Mouse (Mus musculus) cerebellum, adult 18-20 months (tissue): ENCODE measurements around the gene Tnfaip3.
A peak's percentile ranks its signal among the peaks of the same experiment; 100 is the strongest.

ENCODE experiments used
- DNase-seq, 2 experiments: peaks; one replicate each; pipeline ENCODE4 v3.0.0; 2021

The Tnfaip3 gene

DNA sequence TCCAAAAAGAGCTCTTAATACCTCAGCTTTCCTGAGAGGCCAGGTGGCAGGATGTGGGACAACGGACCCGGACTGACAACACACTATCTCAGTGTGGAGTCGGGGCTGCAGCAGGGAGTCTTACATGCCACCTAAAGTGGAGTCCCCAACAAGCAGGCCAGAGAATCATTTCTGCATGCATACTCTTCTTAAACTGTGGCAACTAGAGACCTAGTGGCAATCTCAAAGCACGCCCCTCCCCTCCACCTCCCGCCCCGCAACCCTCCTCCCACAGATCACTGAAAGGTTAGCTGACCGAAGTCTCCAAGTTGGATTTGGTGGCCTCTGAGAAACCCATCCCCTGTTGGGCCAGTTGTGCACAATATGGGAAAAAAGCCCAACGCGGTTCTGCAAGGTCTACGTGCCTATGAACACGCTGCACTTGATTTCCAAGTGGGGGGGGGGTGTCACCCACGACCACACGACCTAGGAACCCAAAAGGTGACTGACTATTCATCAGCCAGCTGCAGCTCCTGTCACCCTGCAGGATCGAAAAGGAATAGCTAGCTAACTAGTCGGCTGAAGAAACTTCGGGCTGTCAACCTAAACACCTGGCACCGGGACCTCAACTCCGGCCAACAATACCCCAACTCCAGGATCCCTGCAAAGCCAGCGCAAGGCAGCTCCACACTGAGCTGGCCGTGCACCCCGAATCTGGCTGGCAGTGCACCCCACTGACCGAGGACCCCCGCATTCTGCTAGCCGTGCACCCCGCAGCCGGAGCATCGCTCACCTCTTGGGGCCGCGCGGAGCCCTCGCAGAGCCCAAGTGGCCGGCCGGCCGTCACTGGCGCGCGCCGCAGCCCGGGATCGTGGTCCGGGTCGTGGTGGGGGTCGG is 838 bp downstream of the Tnfaip3 start:
- DNase-seq = peak; percentile 12 to 32

GRCm38 (mm10) chr10:19013351-19013750 is 2.1 kb downstream of the Tnfaip3 start:
- DNase-seq = no peak

DNA sequence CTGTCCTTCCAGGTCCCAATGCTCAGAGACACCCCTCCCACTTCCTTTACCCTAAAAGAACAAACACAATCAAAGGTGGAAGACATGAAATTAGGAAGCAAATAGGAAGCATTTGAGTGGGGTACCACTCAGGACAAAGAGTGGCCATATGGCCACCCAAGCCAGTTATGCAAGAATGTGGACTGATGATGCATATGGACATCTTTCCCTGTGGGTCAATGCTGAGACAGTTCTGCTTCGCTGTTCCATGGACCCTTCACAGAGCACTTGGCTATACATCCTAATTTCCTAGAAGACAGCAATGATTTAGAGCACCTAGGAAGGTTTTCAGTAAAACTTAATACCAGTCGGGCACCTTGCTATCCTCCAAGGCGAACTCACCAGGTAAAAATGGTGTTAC is 2.8 kb downstream of the Tnfaip3 start:
- DNase-seq = no peak

GRCm38 (mm10) chr10:19011832-19012440 is 3.5 kb downstream of the Tnfaip3 start:
- DNase-seq = no peak

GRCm38 (mm10) chr10:19010414-19010813 is 5.0 kb downstream of the Tnfaip3 start:
- no peak for DNase-seq

DNA sequence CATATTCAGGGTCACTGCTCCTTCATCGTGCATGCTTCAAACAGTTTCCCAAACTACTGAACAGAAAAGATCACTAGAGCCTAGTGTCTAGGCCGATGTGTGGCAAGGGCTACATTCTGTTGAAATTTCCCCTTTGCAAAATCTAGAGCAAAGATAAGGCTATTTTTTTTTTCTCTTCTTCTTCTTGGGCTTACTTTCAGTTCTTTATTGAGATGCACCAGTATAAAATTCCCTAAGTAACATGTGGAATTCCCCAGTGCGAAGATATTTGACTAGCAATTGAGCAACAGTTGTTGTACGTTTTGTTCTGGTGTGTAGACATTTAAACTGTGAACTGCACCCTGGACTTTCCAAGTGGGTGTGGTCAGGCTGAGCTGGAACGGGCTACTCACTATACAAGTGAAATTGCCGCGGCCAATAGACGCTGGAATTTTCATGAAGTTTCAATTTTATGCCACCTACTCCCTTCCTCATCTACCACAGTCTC is 6.2 kb downstream of the Tnfaip3 start:
- DNase-seq = no peak

DNA sequence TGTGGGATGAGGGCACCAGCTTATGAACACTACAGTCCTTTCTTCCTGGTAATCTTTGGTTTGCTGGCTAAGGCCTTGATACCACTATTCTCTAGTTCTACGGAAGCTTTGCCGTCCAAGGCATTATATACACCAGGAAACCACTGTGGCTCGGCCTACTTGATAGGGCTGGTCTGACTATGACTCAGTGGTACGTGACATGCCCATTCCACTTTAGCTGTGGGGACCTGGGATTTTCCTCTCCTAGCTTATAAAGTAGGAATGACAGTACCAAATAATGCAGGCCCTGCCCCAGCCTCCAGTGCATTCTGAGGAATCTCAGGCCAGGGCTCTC is 6.9 kb downstream of the Tnfaip3 start:
- no peak for DNase-seq

- no peak for DNase-seq
Observed at GRCm38 (mm10) chr10:19007897-19008606, 7.4 kb downstream of the Tnfaip3 start.

DNA sequence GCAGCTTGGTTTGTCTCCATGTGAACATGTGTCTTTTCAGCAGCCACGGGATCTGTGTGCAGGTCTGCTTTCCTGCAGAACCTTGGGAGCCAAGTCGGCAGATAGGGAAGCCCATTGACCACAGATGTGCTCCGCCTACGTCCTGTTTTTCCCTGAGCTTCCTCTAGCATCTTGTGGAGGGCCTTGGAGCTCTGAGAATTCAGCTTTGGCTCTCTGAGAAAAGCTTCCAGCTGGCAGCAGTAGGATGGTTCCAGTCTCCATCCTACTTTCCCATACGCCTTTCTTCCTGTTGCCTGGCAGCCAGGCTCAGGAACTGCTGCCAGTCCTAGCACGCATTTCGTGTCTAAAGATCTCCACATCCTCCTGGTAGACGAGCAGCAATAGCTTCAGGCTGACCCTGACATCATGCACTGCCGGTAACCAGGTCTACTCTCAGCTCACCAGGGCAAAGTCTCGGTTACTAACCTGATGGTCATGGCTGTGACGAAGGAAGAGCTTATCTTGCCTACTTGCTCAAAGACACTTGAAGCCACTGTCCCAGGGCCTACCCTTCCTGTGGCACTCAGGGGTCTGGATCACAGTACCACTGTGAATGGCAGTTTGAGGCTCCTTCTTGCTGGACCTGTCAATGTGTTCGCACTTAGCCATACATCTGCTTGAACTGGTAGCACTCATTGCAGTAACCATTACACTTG is 13.2 kb downstream of the Tnfaip3 start:
- no peak for DNase-seq

DNA sequence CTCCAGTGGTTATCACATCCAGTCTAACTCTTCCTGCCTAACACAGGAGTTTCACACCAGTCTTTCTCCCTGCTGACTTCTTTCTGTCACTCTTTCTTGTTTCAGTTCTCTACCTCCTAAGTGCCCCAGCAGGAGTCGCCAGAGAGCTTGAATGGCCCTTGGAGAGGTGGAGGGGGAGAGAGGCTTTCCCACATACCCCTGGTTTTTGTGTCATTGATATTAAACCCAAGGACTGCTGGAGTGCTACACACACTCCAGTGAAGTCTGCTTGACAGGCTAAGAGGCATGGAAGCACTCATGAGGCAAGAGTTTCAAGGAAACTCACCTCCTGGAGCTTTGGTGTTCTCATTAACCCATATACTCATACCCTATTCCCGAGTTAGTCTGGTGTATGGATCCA is 16.0 kb downstream of the Tnfaip3 start:
- DNase-seq = no peak

GRCm38 (mm10) chr10:18996331-18996730 is 19.1 kb downstream of the Tnfaip3 start:
- no peak for DNase-seq

DNA sequence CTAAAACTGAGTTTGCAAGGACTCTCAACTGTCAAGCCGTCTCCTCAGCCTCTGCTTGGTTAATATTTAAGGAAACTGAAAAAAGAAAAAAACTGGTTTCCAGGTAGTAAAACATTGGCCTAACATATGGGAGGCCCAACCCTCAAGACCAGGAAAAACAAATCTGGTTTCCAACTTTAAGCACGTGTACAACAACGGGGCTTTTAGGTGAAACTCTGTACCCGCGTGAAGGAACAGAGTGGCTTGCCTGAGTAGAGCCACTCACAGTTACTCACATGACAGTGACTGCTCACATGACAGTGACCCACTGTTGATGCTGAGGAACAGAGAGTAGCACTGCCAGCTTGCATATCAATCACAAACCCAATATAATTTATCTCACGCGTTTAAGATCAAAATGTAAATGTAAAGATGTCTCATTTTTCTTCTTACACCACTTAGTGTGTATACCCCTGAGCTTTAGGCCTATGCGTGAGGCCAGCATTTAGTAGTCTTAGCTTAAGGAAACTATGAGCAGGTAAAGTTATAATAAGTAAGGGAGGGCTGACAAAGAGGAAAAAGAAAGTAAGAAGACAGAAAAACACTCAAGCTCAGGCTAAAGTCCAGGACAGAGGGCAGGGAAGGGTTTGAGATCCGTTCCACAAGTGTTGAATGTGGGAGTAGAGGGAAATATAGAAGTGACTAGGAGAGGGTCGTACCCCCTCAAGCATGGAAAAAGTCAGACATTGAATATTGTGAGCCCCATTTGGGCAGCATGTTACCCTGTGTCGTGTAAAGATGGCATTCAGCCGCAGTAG is 19.8 kb downstream of the Tnfaip3 start:
- no peak for DNase-seq

- DNase-seq = no peak
Observed at GRCm38 (mm10) chr10:18992971-18993370, 22.5 kb downstream of the Tnfaip3 start.

DNA sequence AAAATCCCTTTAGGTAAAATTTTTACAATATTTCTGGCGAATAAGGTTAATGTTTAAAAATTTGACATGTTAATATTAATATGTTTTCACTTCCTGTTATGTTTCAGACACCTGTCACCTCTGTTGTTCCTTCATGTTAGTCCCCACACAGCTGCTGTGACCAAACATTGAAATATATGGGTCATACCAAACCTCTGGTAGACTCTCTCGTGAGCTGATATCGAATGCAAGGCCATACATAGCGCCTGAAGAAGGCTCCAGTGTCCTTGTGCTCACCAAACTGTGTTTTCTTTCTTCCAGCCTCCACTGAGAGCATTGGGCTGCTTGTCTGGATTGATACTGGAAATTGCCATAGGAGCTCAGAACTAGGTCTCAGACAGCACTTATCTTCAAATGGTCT is 24.4 kb downstream of the Tnfaip3 start:
- no peak for DNase-seq

DNA sequence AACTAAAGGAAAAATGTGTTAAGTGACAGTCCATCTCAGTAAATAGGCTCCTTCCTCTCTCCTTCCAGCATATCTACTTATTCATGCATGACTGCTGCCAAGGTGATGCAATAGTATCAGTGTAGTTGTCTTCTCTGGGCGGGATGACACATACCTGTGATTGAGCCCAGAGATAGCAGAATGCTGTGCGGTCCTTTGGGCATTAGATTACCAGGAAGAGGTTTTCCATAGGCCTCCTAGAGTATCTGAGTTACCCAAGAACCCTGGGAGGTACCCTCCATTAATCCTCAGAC is 27.6 kb downstream of the Tnfaip3 start:
- DNase-seq = no peak

DNA sequence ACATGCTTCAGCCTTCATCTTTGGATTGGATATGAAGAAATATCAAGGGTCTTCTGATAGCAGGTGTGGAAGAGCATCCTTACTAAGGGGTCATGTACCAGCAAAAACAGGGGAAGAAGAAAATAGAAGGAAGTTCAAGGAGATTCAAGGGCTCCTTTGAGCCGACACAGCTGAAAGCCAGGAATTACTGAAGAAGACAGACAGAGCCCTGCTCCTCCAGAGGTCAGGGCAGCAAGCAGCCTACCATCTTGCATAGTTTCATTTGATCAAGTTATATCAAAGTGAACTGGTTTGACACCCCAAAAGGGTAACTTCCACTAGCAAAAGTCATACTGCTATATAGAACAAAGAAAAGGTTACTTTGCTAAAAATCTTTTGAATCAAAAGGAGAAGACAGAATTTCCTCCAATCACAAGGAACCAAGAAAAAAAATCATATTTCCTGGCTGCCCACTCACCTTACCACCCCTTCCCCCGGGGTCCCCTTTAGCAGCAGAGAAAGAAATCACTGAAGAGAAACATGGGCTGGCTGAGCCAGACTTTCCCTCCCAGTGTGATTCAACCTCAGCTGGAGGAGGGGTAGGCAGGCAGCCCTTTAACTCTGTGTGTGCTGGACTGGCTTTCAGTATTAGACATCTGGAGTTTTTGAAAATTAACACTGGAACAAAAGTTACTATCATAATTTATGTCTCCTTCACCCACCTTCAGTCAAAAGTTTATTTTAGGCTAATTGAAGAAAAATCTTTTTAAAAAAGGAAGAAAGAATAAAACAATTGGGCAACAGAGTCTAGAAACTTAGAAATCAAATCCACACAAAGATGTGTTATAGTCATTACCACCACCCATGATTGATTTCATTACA is 28.2 kb downstream of the Tnfaip3 start:
- DNase-seq = no peak

DNA sequence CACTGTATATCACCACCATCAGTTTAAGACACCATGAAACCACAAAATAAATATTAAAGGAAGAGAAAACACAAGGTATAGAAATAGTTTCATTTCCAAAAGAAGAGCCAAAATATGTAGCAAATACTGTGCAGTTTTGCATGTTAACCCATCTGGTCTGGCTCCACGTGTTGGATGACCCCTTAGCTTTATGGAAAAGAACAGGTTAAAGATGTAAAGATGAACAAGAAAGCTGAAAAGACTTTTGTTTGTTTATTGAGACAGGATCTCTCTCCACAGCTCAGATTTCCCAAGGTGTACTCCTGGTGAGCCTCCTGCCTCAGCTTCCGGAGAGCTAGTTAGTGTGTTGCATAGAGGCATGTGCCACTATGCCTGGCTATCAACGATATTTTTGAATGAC is 29.9 kb downstream of the Tnfaip3 start:
- DNase-seq = no peak

GRCm38 (mm10) chr10:18983514-18983913 is 31.9 kb downstream of the Tnfaip3 start:
- no peak for DNase-seq

GRCm38 (mm10) chr10:18974486-18974885 is 41.0 kb downstream of the Tnfaip3 start:
- no peak for DNase-seq

GRCm38 (mm10) chr10:18966893-18967292 is 48.6 kb downstream of the Tnfaip3 start:
- no peak for DNase-seq

GRCm38 (mm10) chr10:18965601-18966000 is 49.9 kb downstream of the Tnfaip3 start:
- DNase-seq = no peak

DNA sequence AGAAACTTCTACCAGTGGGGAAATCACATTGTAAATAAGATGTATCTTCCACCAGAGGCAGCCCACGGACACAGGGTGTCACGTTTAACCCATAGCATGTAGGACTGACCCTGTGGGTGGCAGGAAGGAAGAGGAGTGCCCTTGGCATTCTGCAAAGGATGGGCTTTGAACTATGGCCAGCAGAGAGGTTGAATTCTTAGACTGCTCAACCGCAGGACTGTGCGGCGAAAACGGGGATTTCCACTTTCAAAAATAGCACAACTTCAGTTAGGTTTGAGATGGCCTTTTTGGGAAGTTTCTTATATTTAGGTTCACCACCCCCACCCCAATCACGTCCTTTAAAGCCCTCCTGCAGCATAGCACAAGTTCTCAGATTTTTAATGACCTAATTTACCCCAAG is 50.6 kb downstream of the Tnfaip3 start:
- DNase-seq = no peak
